Mouse (Mus musculus) intestine, embryonic 16.5 days (tissue): ENCODE data around the gene Nrgn. TPM values are rescaled to one million over a fixed set of nuclear protein-coding genes. Genes with fewer than 3 reads are reported as not detected.

Source experiments
- ATAC-seq: fragments of 200-750 bp; cut with Nextera tagmentation; 2 replicates; pipeline ENCODE4 v1.8.0; 2017; ENCODE audit warnings: moderate TSS enrichment, moderate library complexity
- H3K27ac ChIP-seq: fragments of 300-500 bp; sonication (generic); 2 replicates; pipeline ENCODE4 v1.5.1; 2014; ENCODE audit warnings: mild to moderate bottlenecking, low read length
- H3K27me3 ChIP-seq: fragments of 300-500 bp; sonication (generic); replicated peaks from 2 replicates; pipeline ENCODE4 v1.6.1; 2014; ENCODE audit warnings: low read length, control low read depth, mixed read lengths; ENCODE audit not compliant: control insufficient read depth, insufficient read depth
- H3K36me3 ChIP-seq: fragments of 300-500 bp; sonication (generic); 2 replicates; pipeline ENCODE4 v1.6.1; 2014; ENCODE audit warnings: low read length, control low read depth; ENCODE audit not compliant: control insufficient read depth, insufficient read depth
- H3K4me1 ChIP-seq: fragments of 300-500 bp; sonication (generic); 2 replicates; pipeline ENCODE4 v1.6.1; 2014; ENCODE audit warnings: low read length, control low read depth, mixed read lengths; ENCODE audit not compliant: control insufficient read depth, insufficient read depth
- H3K4me2 ChIP-seq: fragments of 300-500 bp; sonication (generic); 2 replicates; pipeline ENCODE4 v1.6.1; 2014; ENCODE audit warnings: low read depth, low read length, control low read depth
- H3K4me3 ChIP-seq: fragments of 300-500 bp; sonication (generic); 2 replicates; pipeline ENCODE4 v1.5.1; 2014; ENCODE audit warnings: mild to moderate bottlenecking, low read length
- H3K9ac ChIP-seq: fragments of 300-500 bp; sonication (generic); 2 replicates; pipeline ENCODE4 v1.6.1; 2014; ENCODE audit warnings: low read depth, low read length
- H3K9me3 ChIP-seq: fragments of 300-500 bp; sonication (generic); 2 replicates; pipeline ENCODE4 v1.6.1; 2016; ENCODE audit warnings: low read length, control low read depth; ENCODE audit not compliant: control insufficient read depth
- WGBS: fragments of 180-500 bp; shearing (Covaris S2); extraction: QIAGEN DNeasy Blood & Tissue Kit; methylation state at CpG from one replicate; pipeline ENCODE4 v1.1.7; 2014; 5-methylcytosine and 5-hydroxymethylcytosine counted together
- polyA plus RNA-seq: library from polyadenylated mRNA; unstranded; fragments of >200 nt; fragmentation: Nextera tagmentation; extraction: Ambion mirVana; gene quantifications from 2 replicates; pipeline ENCODE4 v1.2.1, GENCODE M21; 2015

Gene Nrgn
- polyA plus RNA-seq, 1 experiment from 2014 or later = 2.2 TPM

- peaks cover 22% of the 10 kb centered on the region; the same call in 1 of the 2 replicates for H3K4me1 ChIP-seq
- peaks cover 29% of the 10 kb centered on the region for H3K27me3 ChIP-seq
- no peaks in the 10 kb centered on the region for H3K36me3 ChIP-seq
- peak; percentile 93 for ATAC-seq
- no peaks in the 10 kb centered on the region for H3K9me3 ChIP-seq
- peak overlapping the region; percentile 30 for H3K27ac ChIP-seq
- peak overlapping the region; percentile 58 for H3K9ac ChIP-seq
- H3K4me3 ChIP-seq = peak overlapping the region; percentile 45
- peak overlapping the region; percentile 79 for H3K4me2 ChIP-seq
- WGBS = 3% methylated on average over 31 of the region's 31 CpGs
Measured at GRCm38 (mm10) chr9:37530888-37531705, 21.6 kb downstream of the Nrgn start.

GRCm38 (mm10) chr9:37530031-37530887 is 22.4 kb downstream of the Nrgn start:
- no peaks in the 10 kb centered on the region for H3K9me3 ChIP-seq
- H3K27me3 ChIP-seq = peaks cover 29% of the 10 kb centered on the region
- peak overlapping the region; percentile 45 for H3K4me3 ChIP-seq
- peak overlapping the region; percentile 58 for H3K9ac ChIP-seq
- peaks cover 22% of the 10 kb centered on the region; the same call in 1 of the 2 replicates for H3K4me1 ChIP-seq
- H3K27ac ChIP-seq = peak overlapping the region; percentile 66
- WGBS = 3% methylated on average over 32 of the region's 32 CpGs
- H3K4me2 ChIP-seq = peak overlapping the region; percentile 79
- H3K36me3 ChIP-seq = no peaks in the 10 kb centered on the region
- peak; percentile 70 for ATAC-seq

GRCm38 (mm10) chr9:37528225-37528970 is 24.3 kb downstream of the Nrgn start:
- no peak for ATAC-seq
- peak overlapping the region; percentile 45 for H3K4me3 ChIP-seq
- H3K9ac ChIP-seq = no peak overlapping the region
- H3K27ac ChIP-seq = 0 out of 2 replicates have a peak overlapping the region, but pooled peaks have one; percentile 66
- 45% methylated on average over 9 of the region's 9 CpGs for WGBS
- no peaks in the 10 kb centered on the region for H3K36me3 ChIP-seq
- peaks cover 29% of the 10 kb centered on the region for H3K27me3 ChIP-seq
- H3K4me1 ChIP-seq = peaks cover 22% of the 10 kb centered on the region; the same call in 1 of the 2 replicates
- no peaks in the 10 kb centered on the region for H3K9me3 ChIP-seq
- H3K4me2 ChIP-seq = no peak overlapping the region

- Histone ChIP-seq H3K27me3 (peaks cover 29% of the 10 kb centered on the region), H3K27ac (peak within 1 kb of the TSS; percentile 66; the same call in 1 of the 2 replicates), H3K4me3 (peak within 1 kb of the TSS; percentile 45), H3K9ac (no peak within 1 kb of the TSS), H3K4me2 (peak within 1 kb of the TSS; percentile 34), H3K9me3 (no peaks in the 10 kb centered on the region), H3K36me3 (0 out of 2 replicates have a peak, but pooled peaks cover 2% of the 10 kb centered on the region), H3K4me1 (peaks cover 22% of the 10 kb centered on the region; the same call in 1 of the 2 replicates)
- WGBS = 16% methylated on average over 41 of the region's 41 CpGs
- no peak for ATAC-seq
Measured at GRCm38 (mm10) chr9:37527396-37528224, 25.1 kb downstream of the Nrgn start, which contains the start of gene Esam. Esam (plus strand) TSS chr9:37528078.

- WGBS = 30% methylated on average over 21 of the region's 21 CpGs
- peaks cover 29% of the 10 kb centered on the region for H3K27me3 ChIP-seq
Measured at GRCm38 (mm10) chr9:37526443-37527395, 26.0 kb downstream of the Nrgn start.

GRCm38 (mm10) chr9:37525461-37525860 is 27.2 kb downstream of the Nrgn start:
- H3K4me3 ChIP-seq = no peak overlapping the region
- 0 out of 2 replicates have a peak, but pooled peaks cover 2% of the 10 kb centered on the region for H3K36me3 ChIP-seq
- WGBS = 88% methylated on average over 2 of the region's 2 CpGs
- H3K4me1 ChIP-seq = peaks cover 13% of the 10 kb centered on the region; the same call in 1 of the 2 replicates
- H3K9ac ChIP-seq = no peak overlapping the region
- no peak overlapping the region for H3K27ac ChIP-seq
- ATAC-seq = no peak
- no peak overlapping the region for H3K4me2 ChIP-seq
- no peaks in the 10 kb centered on the region for H3K9me3 ChIP-seq
- peaks cover 29% of the 10 kb centered on the region for H3K27me3 ChIP-seq

More at GRCm38 (mm10) chr9:37526443-37527395, 26.0 kb downstream of the Nrgn start:
- H3K4me2 ChIP-seq = peak overlapping the region; percentile 34; the same call in 1 of the 2 replicates
- H3K9ac ChIP-seq = no peak overlapping the region
- no peak for ATAC-seq
- no peak overlapping the region for H3K27ac ChIP-seq
- no peaks in the 10 kb centered on the region for H3K9me3 ChIP-seq
- H3K4me3 ChIP-seq = peak overlapping the region; percentile 26
- 0 out of 2 replicates have a peak, but pooled peaks cover 2% of the 10 kb centered on the region for H3K36me3 ChIP-seq
- peaks cover 22% of the 10 kb centered on the region; the same call in 1 of the 2 replicates for H3K4me1 ChIP-seq

- ATAC-seq = no peak
- Histone ChIP-seq H3K36me3 (0 out of 2 replicates have a peak, but pooled peaks cover 2% of the 10 kb centered on the region), H3K27me3 (no peaks in the 10 kb centered on the region), H3K9me3 (no peaks in the 10 kb centered on the region), H3K27ac (no peak overlapping the region), H3K4me3 (no peak overlapping the region), H3K9ac (no peak overlapping the region), H3K4me2 (no peak overlapping the region), H3K4me1 (no peaks in the 10 kb centered on the region)
- WGBS = 85% methylated on average over 2 of the region's 2 CpGs
Measured at GRCm38 (mm10) chr9:37519995-37520394, 32.7 kb downstream of the Nrgn start.
